Mouse (Mus musculus) ES-Bruce4 (cell line): ENCODE results near the gene Itga9.

Experiments
- CTCF ChIP-seq: IDR thresholded peaks from one replicate; pipeline ENCODE4 v1.8.1; 2011; ENCODE audit warnings: low read depth, low read length
- EP300 ChIP-seq: IDR thresholded peaks from 2 replicates; pipeline ENCODE4 v1.6.1; 2011; ENCODE audit warnings: low read depth, low read length; ENCODE audit not compliant: insufficient read depth
- POLR2A ChIP-seq: IDR thresholded peaks from one replicate; pipeline ENCODE4 v1.8.1; 2011; ENCODE audit warnings: low read length; ENCODE audit not compliant: insufficient read depth

- TF ChIP-seq CTCF (no peak), POLR2A (no peak), EP300 (no peak)
These were observed 232.6 kb downstream of the Itga9 start for GRCm38 (mm10) chr9:118838910-118839667.
